Mouse (Mus musculus): ENCODE results near the gene Nhlrc4.

DNA sequence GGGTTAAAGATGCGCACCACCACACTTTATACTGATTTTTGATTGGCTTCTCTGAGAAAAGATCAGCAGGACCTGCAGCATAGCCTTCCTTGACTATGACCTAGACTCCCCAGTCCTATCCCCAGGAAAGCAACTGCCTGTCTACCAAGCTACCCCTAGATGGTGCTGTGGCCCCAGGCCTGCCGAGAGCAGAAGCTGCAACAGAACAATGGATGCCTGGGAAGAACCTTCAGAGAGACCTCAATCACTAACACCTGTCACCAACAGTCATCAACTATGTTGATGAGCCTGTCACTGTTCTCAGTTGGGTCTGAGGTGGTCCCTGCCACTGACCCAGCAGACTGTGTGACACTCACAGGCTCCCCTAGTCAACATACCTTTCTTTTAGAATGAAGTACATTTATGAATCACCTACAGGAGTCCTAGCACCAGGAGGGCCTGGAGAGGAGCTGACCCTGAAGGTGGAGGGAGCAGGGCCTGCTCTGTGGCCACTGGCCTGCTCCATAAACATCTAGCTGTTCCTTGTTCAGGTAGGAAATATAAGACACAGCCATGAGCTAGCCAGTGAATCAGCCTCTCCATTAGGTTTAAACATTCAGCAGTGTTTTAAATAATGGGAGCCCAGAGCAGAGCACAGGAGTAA, 50.7 kb downstream of the Nhlrc4 start:
- no peak; the same call in 1 of the 2 replicates for TF ChIP-seq CTCF (IDR thresholded peaks at IDR 0.05)
- no peak for TF ChIP-seq POLR2A (IDR thresholded peaks at IDR 0.05; ENCODE audit: insufficient read depth, low read depth, low read length)
- peak; percentile 97 for TF ChIP-seq EP300 (IDR thresholded peaks at IDR 0.05; ENCODE audit: insufficient read depth, low read depth, low read length)
